11 mouse cellular contexts compared by ENCODE assay signal in genomic region chr10:50586556-50586955, GRCm38 (mm10).
"Had no signal": no experiment of that assay in that cellular context is flagged by ENCODE, and none has a peak within 500 bp of the region (broad histone marks: within the 10 kb centered on the region; RNA-seq: fewer than 3 reads in every experiment).

No protein-coding gene starts in this region.

- DNase-seq: right cerebral cortex, adult 18-20 months; right cerebral cortex, postnatal 14 days; right cerebral cortex, postnatal 25 days; right cerebral cortex, postnatal 4 days; spleen, adult 18-20 months; thymus, adult 18-20 months; thymus, adult 2 months; thymus, postnatal 14 days; thymus, postnatal 25 days; thymus, postnatal 36 days; thymus, postnatal 4 days had no signal
